Mouse (Mus musculus): Measurements from ENCODE around the gene Ank3.

Ank3 gene

DNA sequence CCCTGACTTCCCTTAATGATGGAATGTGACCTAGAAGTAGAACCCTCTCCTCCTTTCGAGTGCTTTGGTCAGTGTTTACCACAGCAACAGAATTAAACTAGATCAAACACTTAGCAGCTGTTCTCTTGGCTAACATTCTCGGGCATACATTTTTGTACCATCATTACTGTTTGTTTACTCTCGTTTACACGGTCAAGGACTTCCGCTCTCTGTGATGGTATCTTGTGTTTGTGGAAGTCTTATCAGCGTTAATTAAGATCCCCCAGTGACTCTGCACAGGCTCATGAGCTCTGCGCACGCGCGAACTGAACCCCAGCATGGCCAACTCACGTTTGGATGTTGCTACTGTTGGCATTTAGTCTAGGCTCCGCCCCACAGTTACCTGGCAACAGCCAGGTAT is 16.3 kb downstream of the Ank3 start:
- DNase-seq = peak in 1 of 2 experiments; percentile 21

- peak; percentile 8 to 25 for DNase-seq
These were observed 20.1 kb downstream of the Ank3 start for GRCm38 (mm10) chr10:69418716-69419115.

DNA sequence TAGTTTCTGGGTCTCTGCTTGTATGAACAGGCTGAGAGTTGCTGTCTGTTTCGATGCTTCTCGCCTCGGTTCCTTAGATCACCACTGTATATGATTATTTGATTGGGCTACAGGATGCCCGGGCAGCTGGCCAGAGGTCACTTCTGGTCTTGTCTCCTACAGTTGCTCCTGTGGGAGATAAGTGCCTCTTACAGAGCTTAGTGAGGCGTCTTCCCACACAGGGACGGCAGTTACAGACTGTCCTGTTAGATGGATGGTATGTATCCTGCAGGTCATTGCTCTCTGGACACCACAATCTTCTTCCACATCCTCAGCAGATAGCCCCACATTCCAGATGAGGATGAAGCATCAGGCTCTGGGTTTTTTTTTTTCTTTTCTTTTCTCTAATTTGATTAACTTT is 21.7 kb downstream of the Ank3 start:
- no peak for DNase-seq

GRCm38 (mm10) chr10:69424051-69424450 is 25.5 kb downstream of the Ank3 start:
- DNase-seq = no peak

DNA sequence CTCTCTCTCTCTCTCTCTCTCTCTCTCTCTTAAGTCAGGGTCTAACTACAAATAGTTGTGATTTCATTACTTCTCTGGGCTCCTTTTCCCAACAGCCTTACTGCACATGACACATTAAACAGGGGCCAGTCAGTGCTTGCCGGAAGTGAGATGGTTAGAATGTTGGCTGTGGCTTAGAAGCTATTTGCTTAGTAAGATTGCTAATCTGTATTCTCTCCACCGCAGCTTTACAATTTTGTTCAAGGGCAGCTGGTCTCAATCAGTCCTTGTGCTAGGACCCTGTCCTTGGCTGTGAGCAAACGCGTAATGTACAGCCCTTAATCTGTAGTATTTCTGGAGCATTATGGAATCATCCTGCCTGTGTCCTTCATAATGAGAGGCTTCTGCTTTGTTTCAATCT is 31.6 kb downstream of the Ank3 start:
- DNase-seq = no peak

DNA sequence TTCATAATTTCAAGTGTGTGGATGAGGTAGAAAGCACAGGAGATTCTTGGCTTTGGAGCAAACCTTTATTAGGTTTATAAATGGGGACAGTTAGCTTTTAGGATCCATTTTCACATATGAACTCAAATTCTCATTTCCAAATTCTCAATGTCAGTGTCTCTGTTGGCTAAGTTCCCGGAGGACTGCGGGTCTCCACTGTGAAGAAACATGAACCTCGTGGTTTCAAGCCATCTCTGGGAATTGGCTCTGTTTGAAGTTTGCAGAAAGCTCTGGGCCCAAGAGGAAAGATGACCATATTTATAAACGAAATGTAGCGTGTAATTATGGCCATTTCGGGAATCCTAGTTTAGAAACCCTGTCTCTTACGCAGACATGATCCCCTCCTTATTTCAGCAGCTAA is 32.5 kb downstream of the Ank3 start:
- no peak for DNase-seq

- no peak for DNase-seq
These were observed 36.6 kb downstream of the Ank3 start for GRCm38 (mm10) chr10:69435213-69435612.

DNA sequence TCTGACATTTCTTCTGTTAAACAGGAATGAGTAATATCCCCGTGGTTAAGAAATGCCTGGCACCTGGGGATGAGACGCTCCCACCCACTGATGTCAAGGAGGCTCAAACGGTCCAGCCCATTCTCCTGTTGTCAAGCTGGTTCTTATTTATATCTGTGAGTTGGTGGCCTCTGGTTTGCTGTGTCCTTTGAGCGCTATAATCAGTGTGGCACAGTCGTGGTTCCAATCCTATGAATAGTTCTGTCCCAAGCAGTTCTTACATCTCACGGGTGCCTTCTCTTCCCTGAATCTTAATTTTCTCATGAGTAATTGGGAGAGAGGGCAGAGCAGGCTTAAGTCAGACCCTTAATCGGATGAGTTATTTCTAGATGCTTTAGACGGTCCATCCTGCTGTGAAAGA is 40.9 kb downstream of the Ank3 start:
- no peak for DNase-seq

DNA sequence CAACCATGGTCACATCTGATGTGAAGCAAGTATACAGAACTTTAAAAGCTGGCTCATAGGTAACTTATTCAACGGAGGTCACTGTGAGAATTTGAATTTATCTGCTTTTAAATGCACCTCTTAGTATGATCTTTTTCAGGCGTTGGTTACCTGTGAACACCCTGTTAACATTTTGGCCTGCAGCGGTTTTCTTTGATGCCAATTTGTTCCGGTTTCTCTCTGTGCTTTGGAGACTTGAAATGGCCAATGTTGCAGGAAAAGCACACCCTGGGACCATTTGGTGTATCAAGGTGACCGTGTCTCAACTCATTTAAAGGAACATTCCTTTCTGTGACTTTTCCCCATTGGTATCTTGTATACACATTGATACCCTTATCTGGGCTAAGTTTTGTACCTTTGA is 46.0 kb downstream of the Ank3 start:
- no peak for DNase-seq

- DNase-seq = peak in 1 of 2 experiments; percentile 10
These were observed 47.4 kb downstream of the Ank3 start for GRCm38 (mm10) chr10:69445951-69446350.

DNA sequence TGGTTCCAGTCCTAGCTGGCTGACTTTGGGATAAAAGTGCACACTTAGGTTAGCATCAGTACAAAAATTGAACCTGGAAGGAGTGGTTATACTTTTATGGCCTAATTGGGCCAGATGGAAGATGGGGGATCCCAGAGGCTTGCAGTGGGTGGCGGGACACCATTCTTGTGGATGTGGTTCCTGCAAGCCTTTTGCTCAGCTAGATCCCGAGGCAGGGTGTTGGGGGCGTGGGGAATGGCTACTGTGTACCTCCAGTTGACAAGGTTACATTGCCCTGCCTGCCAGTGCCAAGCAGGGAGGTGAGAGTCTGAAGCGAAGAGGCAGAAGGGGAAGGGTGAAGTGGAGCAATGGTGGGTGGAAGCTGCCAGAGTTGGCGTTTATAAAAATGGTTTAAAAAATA is 48.0 kb downstream of the Ank3 start:
- DNase-seq = no peak

- no peak for DNase-seq
These were observed 48.7 kb downstream of the Ank3 start for GRCm38 (mm10) chr10:69447308-69447707.

DNA sequence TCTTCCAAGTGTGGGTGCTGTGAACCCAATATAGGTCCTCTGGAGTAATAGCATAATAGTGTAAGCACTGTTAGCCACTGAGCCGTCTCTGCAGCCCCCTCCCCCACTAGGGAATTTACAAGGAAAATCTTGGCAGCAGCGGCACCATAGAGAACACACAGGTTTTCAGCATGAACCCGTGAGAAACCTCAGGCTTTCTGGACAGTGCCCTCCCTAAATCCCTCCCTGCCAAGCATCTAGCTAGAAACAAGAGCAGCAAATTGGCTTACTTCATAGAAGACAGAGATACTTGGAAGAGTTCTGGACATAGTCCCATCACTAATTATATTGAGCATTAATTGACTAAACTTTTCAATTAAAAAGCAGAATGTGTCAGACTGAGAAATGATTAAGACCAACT is 49.6 kb downstream of the Ank3 start:
- no peak for DNase-seq

DNA sequence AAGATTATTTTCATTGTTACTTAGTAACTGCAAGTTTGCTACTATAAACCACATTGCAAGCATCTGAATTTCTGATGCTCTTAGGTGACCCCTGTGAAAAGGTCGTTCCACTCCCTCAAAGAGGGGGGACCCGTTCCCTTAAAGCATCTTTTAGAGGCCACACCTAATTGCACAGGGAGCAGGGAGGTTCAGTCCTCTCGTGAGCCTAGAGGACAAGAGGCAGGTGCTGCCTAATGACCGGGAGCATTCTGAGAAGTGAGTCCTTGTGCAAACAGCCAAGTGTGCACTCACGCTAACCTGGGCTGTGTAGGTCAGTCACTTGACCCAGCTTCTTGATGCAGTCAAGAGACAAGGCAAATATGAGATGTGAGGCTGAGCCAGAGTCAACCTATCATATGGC is 52.4 kb downstream of the Ank3 start:
- DNase-seq = no peak

- peak; percentile 74 to 79 for DNase-seq
These were observed 53.8 kb downstream of the Ank3 start for GRCm38 (mm10) chr10:69452180-69452977.

- DNase-seq = no peak
These were observed 55.0 kb downstream of the Ank3 start for GRCm38 (mm10) chr10:69453531-69453930.

- no peak for DNase-seq
These were observed 55.9 kb downstream of the Ank3 start for GRCm38 (mm10) chr10:69454480-69454879.

DNA sequence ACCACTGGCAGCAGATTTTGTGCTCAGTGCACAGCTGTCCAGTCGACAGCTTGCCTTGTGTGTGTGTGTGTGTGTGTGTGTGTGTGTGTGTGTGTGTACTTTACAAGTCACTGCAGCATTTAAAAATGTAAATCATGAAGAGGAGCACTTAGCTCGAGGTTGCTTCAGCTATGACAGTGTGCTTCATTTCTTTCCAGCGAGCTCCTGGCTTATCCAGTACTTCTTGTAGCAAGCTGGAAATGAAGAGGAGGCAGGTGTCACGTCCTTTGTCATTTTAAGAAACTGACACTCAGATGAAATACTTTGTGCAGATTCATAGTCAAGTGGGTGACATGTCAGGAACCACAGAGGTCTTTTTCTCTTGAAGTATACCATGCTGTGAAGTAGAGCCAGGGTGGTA is 66.3 kb downstream of the Ank3 start:
- DNase-seq = no peak

GRCm38 (mm10) chr10:69465558-69466200 is 67.1 kb downstream of the Ank3 start:
- no peak for DNase-seq

DNA sequence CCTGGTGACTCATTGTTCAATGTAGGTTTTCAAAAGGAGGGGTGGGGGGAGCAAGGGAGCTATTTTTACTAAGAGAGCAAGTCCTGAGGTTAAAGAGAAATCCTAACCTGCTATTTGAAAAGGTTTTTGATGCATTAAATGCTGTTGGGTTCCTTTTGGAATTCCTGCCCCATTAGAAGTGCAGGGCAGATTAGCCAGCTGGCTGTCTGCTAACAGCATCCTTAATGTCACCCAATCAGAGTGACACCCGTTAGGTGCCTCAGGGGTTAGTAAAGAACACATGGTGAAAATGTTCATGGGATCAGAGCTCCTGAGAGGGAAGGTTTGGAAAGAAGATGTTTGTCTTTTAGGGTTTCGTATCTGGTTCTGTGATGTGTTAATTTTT is 67.6 kb downstream of the Ank3 start:
- no peak for DNase-seq

DNA sequence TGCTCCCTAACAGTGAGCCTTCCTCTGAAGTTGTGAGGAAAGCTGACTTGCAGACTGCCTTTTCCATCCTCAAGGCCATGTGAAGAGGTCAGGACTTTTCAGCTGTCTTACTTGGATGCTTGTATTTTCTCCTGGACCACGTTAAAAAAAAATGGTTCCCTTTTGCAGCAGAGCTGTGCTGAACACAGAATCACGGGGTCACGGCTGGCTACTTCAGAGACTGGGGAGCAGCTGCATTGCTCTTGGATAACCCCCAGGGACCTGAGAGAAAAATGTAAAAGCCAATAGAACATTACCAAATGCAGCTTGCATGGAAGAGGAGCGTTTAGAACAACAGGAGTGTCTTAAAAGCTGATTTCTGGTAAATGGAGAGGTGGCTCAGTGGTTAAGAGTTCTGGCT is 68.0 kb downstream of the Ank3 start:
- peak in 1 of 2 experiments; percentile 16 for DNase-seq

- DNase-seq = no peak
These were observed 68.6 kb downstream of the Ank3 start for GRCm38 (mm10) chr10:69467182-69467581.

GRCm38 (mm10) chr10:69471841-69472240 is 73.3 kb downstream of the Ank3 start:
- no peak for DNase-seq

GRCm38 (mm10) chr10:69476871-69477270 is 78.3 kb downstream of the Ank3 start:
- no peak for DNase-seq

DNA sequence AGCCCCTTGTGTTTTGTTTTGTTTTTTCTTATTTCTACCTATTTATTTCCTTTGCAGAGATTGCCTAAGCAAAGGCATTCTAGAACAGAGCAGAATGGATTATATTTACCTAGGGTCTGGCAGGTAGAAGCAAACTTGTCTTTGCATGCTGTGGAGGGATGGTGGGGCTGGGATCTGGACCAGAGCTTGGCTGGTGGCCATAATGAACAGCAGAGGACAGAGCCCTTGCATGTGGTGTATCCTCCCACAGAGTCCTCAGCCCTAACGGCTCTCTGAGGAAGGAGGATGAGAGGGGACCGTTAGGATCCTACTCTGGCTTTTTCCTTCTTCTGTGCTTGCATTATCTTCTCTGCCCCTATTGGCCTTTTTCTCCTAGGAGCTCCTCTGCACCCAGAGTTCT is 79.1 kb downstream of the Ank3 start:
- DNase-seq = no peak

Measured in kidney, postnatal 4 days (tissue).